Mouse (Mus musculus) megakaryocyte progenitor cell, adult 5-6 weeks (primary cell): ENCODE data around the gene Gusb. TPM values are rescaled to one million over a fixed set of nuclear protein-coding genes. Genes with fewer than 3 reads are reported as not detected.

Experiments
- total RNA-seq, 2 experiments: library from RNA; stranded (forward) in 1 of 2; stranded (reverse) in 1 of 2; fragments of 157-497, 149-512 nt in 1 of 2; fragments of 200-1000 nt in 1 of 2; gene quantifications; 2 replicates each; pipeline versions ENCODE4 v1.2.3 to v1.2.4; 2015 to 2017

Gusb gene
- total RNA-seq, 2 experiments from 2014 or later, result 90.6 to 137 TPM

Other genes with a start within 250 kb of the Gusb start
- gene Psph, start 215.6 kb downstream of the Gusb start, total RNA-seq (2015), result 30.4 and 30.5 TPM in 2 replicates
- gene Psph, start 215.6 kb downstream of the Gusb start, total RNA-seq (2017), result 22.8 and 24.3 TPM in 2 replicates
- gene Sumf2, start 156.1 kb downstream of the Gusb start, total RNA-seq (2015), result 6.2 and 7.6 TPM in 2 replicates
- gene Sumf2, start 156.1 kb downstream of the Gusb start, total RNA-seq (2017), result 18.5 and 25.8 TPM in 2 replicates
- 404 and 447 TPM in 2 replicates for gene Chchd2, start 115.6 kb downstream of the Gusb start, total RNA-seq (2015)
- 176 and 233 TPM in 2 replicates for gene Chchd2, start 115.6 kb downstream of the Gusb start, total RNA-seq (2017)
- 3.2 and 4.2 TPM in 2 replicates for gene Zbed5, start 107.3 kb downstream of the Gusb start, total RNA-seq (2015)
- gene Zbed5, start 107.3 kb downstream of the Gusb start, total RNA-seq (2017), result 2.4 and 2.8 TPM in 2 replicates
- 0.12 TPM in 1 of 2 replicates, not detected in the other for gene Phkg1, start 104.5 kb downstream of the Gusb start, total RNA-seq (2015)
- gene Phkg1, start 104.5 kb downstream of the Gusb start, total RNA-seq (2017), result 0.14 and 0.33 TPM in 2 replicates
- 1.3 TPM in 1 of 2 replicates, not detected in the other for gene Nupr1l, start 94.5 kb downstream of the Gusb start, total RNA-seq (2015)
- 0.29 and 0.84 TPM in 2 replicates for gene Nupr1l, start 94.5 kb downstream of the Gusb start, total RNA-seq (2017)
- 60.1 and 72.6 TPM in 2 replicates for gene Vkorc1l1, start 61.1 kb downstream of the Gusb start, total RNA-seq (2015)
- gene Vkorc1l1, start 61.1 kb downstream of the Gusb start, total RNA-seq (2017), result 25.7 and 34.0 TPM in 2 replicates
- 22.7 and 23.0 TPM in 2 replicates for gene Asl, start 26.2 kb upstream of the Gusb start, total RNA-seq (2015)
- gene Asl, start 26.2 kb upstream of the Gusb start, total RNA-seq (2017), result 19.2 and 32.1 TPM in 2 replicates
- 39.3 and 40.3 TPM in 2 replicates for gene Crcp, start 26.2 kb upstream of the Gusb start, total RNA-seq (2015)
- gene Crcp, start 26.2 kb upstream of the Gusb start, total RNA-seq (2017), result 36.6 and 62.7 TPM in 2 replicates
- gene Tpst1, start 70.3 kb upstream of the Gusb start, total RNA-seq (2015), result 10.6 and 10.7 TPM in 2 replicates
- gene Tpst1, start 70.3 kb upstream of the Gusb start, total RNA-seq (2017), result 4.3 and 6.8 TPM in 2 replicates
- 1.9 and 2.7 TPM in 2 replicates for gene Kctd7, start 141.8 kb upstream of the Gusb start, total RNA-seq (2015)
- 2.3 and 5.3 TPM in 2 replicates for gene Kctd7, start 141.8 kb upstream of the Gusb start, total RNA-seq (2017)
- gene Rabgef1, start 168.7 kb upstream of the Gusb start, total RNA-seq (2015), result 16.0 and 20.1 TPM in 2 replicates
- 16.2 and 28.2 TPM in 2 replicates for gene Rabgef1, start 168.7 kb upstream of the Gusb start, total RNA-seq (2017)
- gene Tmem248, start 214.0 kb upstream of the Gusb start, total RNA-seq (2015), result 61.7 and 64.2 TPM in 2 replicates
- gene Tmem248, start 214.0 kb upstream of the Gusb start, total RNA-seq (2017), result 75.6 and 75.9 TPM in 2 replicates